Mouse (Mus musculus) ES-E14 (cell line): ENCODE data around the gene Ptprm.

ENCODE experiments used
- CHD2 ChIP-seq: IDR thresholded peaks from 2 replicates; pipeline ENCODE4 v1.6.1; 2014; ENCODE audit warnings: mild to moderate bottlenecking, low read depth, low read length, inconsistent platforms
- HCFC1 ChIP-seq: IDR thresholded peaks from 2 replicates; pipeline ENCODE4 v1.6.1; 2012; ENCODE audit warnings: low read length, inconsistent platforms, borderline replicate concordance; ENCODE audit not compliant: insufficient read depth
- MAFK ChIP-seq: IDR thresholded peaks from 2 replicates; pipeline ENCODE4 v1.6.1; 2014; ENCODE audit warnings: mild to moderate bottlenecking, low read depth, low read length, inconsistent platforms; ENCODE audit not compliant: insufficient read depth
- ZC3H11A ChIP-seq: IDR thresholded peaks from 2 replicates; pipeline ENCODE4 v1.6.1; 2012; ENCODE audit warnings: low read depth, mild to moderate bottlenecking, inconsistent platforms, low read length, borderline replicate concordance

GRCm38 (mm10) chr17:67171353-67171752, 182.9 kb downstream of the Ptprm start:
- TF ChIP-seq HCFC1 (no peak), ZC3H11A (no peak), CHD2 (no peak), MAFK (no peak)
